Mouse (Mus musculus) heart, embryonic 16.5 days (tissue): Measurements from ENCODE around the gene H2-Aa. TPM values are rescaled to one million over a fixed set of nuclear protein-coding genes. Genes with fewer than 3 reads are reported as not detected.
A peak's percentile ranks its signal among the peaks of the same experiment; 100 is the strongest.
"Not testable (repeated sequence)": the region's sequence is repeated elsewhere in the genome, so short reads cannot be mapped to it uniquely, and the experiment has no call there.

Experiments used
- ATAC-seq: fragments of 200-750 bp; cut with Nextera tagmentation; replicated peaks from 2 replicates; pipeline ENCODE4 v1.8.0; 2017; ENCODE audit warnings: moderate number of reproducible peaks; ENCODE audit not compliant: insufficient read depth, low FRiP score; ENCODE audit errors: extremely low read depth
- H3K27ac ChIP-seq: fragments of 300-500 bp; sonication (generic); 2 replicates; pipeline ENCODE4 v1.5.1; 2014; ENCODE audit warnings: mild to moderate bottlenecking, low read length, control low read depth, moderate library complexity
- H3K27me3 ChIP-seq: fragments of 300-500 bp; sonication (generic); 2 replicates; pipeline ENCODE4 v1.6.1; 2014; ENCODE audit warnings: low read length, mixed read lengths; ENCODE audit not compliant: control insufficient read depth, insufficient read depth
- H3K36me3 ChIP-seq: fragments of 300-500 bp; sonication (generic); 2 replicates; pipeline ENCODE4 v1.6.1; 2014; ENCODE audit not compliant: control insufficient read depth, insufficient read depth
- H3K4me1 ChIP-seq: fragments of 300-500 bp; sonication (generic); 2 replicates; pipeline ENCODE4 v1.6.1; 2014; ENCODE audit warnings: low read length, mixed read lengths; ENCODE audit not compliant: control insufficient read depth, insufficient read depth
- H3K4me2 ChIP-seq: fragments of 300-500 bp; sonication (generic); 2 replicates; pipeline ENCODE4 v1.6.1; 2014; ENCODE audit warnings: low read depth, mild to moderate bottlenecking, control low read depth, low read length
- H3K4me3 ChIP-seq: fragments of 300-500 bp; sonication (generic); 2 replicates; pipeline ENCODE4 v1.5.1; 2014; ENCODE audit warnings: mild to moderate bottlenecking, control low read depth, low read length
- H3K9ac ChIP-seq: fragments of 300-500 bp; sonication (generic); 2 replicates; pipeline ENCODE4 v1.6.1; 2014; ENCODE audit warnings: low read length, control low read depth
- H3K9me3 ChIP-seq: fragments of 300-500 bp; sonication (generic); replicated peaks from 2 replicates; pipeline ENCODE4 v1.6.1; 2016; ENCODE audit warnings: low read length; ENCODE audit not compliant: control insufficient read depth
- WGBS: fragments of 180-500 bp; shearing (Covaris S2); extraction: QIAGEN DNeasy Blood & Tissue Kit; methylation state at CpG from one replicate; pipeline ENCODE4 v1.1.7; 2014; 5-methylcytosine and 5-hydroxymethylcytosine counted together
- polyA plus RNA-seq: library from polyadenylated mRNA; unstranded; fragments of >200 nt; fragmentation: Nextera tagmentation; extraction: Ambion mirVana; gene quantifications from 2 replicates; pipeline ENCODE4 v1.2.1, GENCODE M21; 2015

The H2-Aa gene
- polyA plus RNA-seq, 1 experiment from 2014 or later: 72.7 TPM

GRCm38 (mm10) chr17:34312185-34312584 lies 24.6 kb upstream of the H2-Aa start:
- ATAC-seq: no peak

GRCm38 (mm10) chr17:34310526-34310925 lies 22.9 kb upstream of the H2-Aa start:
- H3K4me2 ChIP-seq, H3K27me3 ChIP-seq, H3K9ac ChIP-seq, ATAC-seq, H3K27ac ChIP-seq, H3K4me1 ChIP-seq, H3K36me3 ChIP-seq, H3K9me3 ChIP-seq, H3K4me3 ChIP-seq: not testable (repeated sequence)
- WGBS: 53% methylated on average over 3 of the region's 3 CpGs

More at GRCm38 (mm10) chr17:34312185-34312584, 24.6 kb upstream of the H2-Aa start:
- no peaks in the 10 kb centered on the region for H3K27me3 ChIP-seq
- no peaks in the 10 kb centered on the region for H3K36me3 ChIP-seq
- no peaks in the 10 kb centered on the region for H3K4me1 ChIP-seq
- 68% methylated on average over 1 of the region's 1 CpGs for WGBS
- H3K27ac ChIP-seq: no peak overlapping the region
- H3K4me2 ChIP-seq: no peak overlapping the region
- no peak overlapping the region for H3K9ac ChIP-seq
- no peaks in the 10 kb centered on the region for H3K9me3 ChIP-seq
- H3K4me3 ChIP-seq: no peak overlapping the region

GRCm38 (mm10) chr17:34309683-34310385 lies 22.2 kb upstream of the H2-Aa start:
- peak overlapping the region; percentile 77 for H3K9ac ChIP-seq
- H3K27me3 ChIP-seq: no peaks in the 10 kb centered on the region
- no peaks in the 10 kb centered on the region for H3K36me3 ChIP-seq
- H3K4me3 ChIP-seq: peak overlapping the region; percentile 67
- ATAC-seq: peak; percentile 82
- H3K27ac ChIP-seq: peak overlapping the region; percentile 58; the same call in 1 of the 2 replicates
- H3K4me2 ChIP-seq: peak overlapping the region; percentile 72
- no peaks in the 10 kb centered on the region for H3K4me1 ChIP-seq
- WGBS: 23% methylated on average over 38 of the region's 38 CpGs
- H3K9me3 ChIP-seq: no peaks in the 10 kb centered on the region

- ATAC-seq: no peak
- Histone ChIP-seq H3K4me2 (peak overlapping the region; percentile 72), H3K4me3 (peak overlapping the region; percentile 67), H3K27ac (peak overlapping the region; percentile 58; the same call in 1 of the 2 replicates), H3K9me3 (no peaks in the 10 kb centered on the region), H3K9ac (peak overlapping the region; percentile 77), H3K4me1 (no peaks in the 10 kb centered on the region), H3K27me3 (no peaks in the 10 kb centered on the region), H3K36me3 (no peaks in the 10 kb centered on the region)
- 31% methylated on average over 10 of the region's 10 CpGs for WGBS
Measured at GRCm38 (mm10) chr17:34309225-34309624, 21.6 kb upstream of the H2-Aa start.

- H3K9ac ChIP-seq: no peak overlapping the region
- H3K36me3 ChIP-seq: no peaks in the 10 kb centered on the region
- 80% methylated on average over 4 of the region's 4 CpGs for WGBS
- H3K4me2 ChIP-seq: no peak overlapping the region
- H3K4me3 ChIP-seq: no peak overlapping the region
- no peaks in the 10 kb centered on the region for H3K4me1 ChIP-seq
- no peak overlapping the region for H3K27ac ChIP-seq
- H3K9me3 ChIP-seq: no peaks in the 10 kb centered on the region
- ATAC-seq: no peak
- H3K27me3 ChIP-seq: no peaks in the 10 kb centered on the region
Measured at GRCm38 (mm10) chr17:34308161-34308560, 20.5 kb upstream of the H2-Aa start.

GRCm38 (mm10) chr17:34307216-34307615 lies 19.6 kb upstream of the H2-Aa start:
- Histone ChIP-seq H3K4me1 (no peaks in the 10 kb centered on the region), H3K27me3 (no peaks in the 10 kb centered on the region), H3K4me3 (no peak overlapping the region), H3K4me2 (no peak overlapping the region), H3K9me3 (no peaks in the 10 kb centered on the region), H3K27ac (no peak overlapping the region), H3K9ac (no peak overlapping the region), H3K36me3 (no peaks in the 10 kb centered on the region)
- ATAC-seq: no peak

- Histone ChIP-seq H3K4me3 (no peak overlapping the region), H3K4me2 (no peak overlapping the region), H3K9ac (no peak overlapping the region), H3K9me3 (no peaks in the 10 kb centered on the region), H3K27ac (no peak overlapping the region), H3K36me3 (no peaks in the 10 kb centered on the region), H3K4me1 (no peaks in the 10 kb centered on the region), H3K27me3 (no peaks in the 10 kb centered on the region)
- no peak for ATAC-seq
- 69% methylated on average over 2 of the region's 2 CpGs for WGBS
Measured at GRCm38 (mm10) chr17:34306407-34306806, 18.8 kb upstream of the H2-Aa start.

- no peak within 1 kb of the TSS for H3K4me3 ChIP-seq
- no peaks in the 10 kb centered on the region for H3K36me3 ChIP-seq
- no peaks in the 10 kb centered on the region for H3K9me3 ChIP-seq
- H3K27ac ChIP-seq: no peak within 1 kb of the TSS
- H3K4me2 ChIP-seq: no peak within 1 kb of the TSS
- no peaks in the 10 kb centered on the region for H3K27me3 ChIP-seq
- ATAC-seq: peak; percentile 77
- H3K4me1 ChIP-seq: no peaks in the 10 kb centered on the region
- no peak within 1 kb of the TSS for H3K9ac ChIP-seq
Measured at GRCm38 (mm10) chr17:34305380-34306030, 17.9 kb upstream of the H2-Aa start, which contains the start of gene H2-Eb1. Gene H2-Eb1, plus strand, starts transcription at chr17:34305867.

GRCm38 (mm10) chr17:34304751-34305150 lies 17.1 kb upstream of the H2-Aa start:
- Histone ChIP-seq H3K9me3 (no peaks in the 10 kb centered on the region), H3K27me3 (no peaks in the 10 kb centered on the region), H3K4me2 (no peak overlapping the region), H3K4me1 (no peaks in the 10 kb centered on the region), H3K9ac (no peak overlapping the region), H3K36me3 (no peaks in the 10 kb centered on the region), H3K27ac (no peak overlapping the region), H3K4me3 (no peak overlapping the region)
- ATAC-seq: peak; percentile 38; the same call in 1 of the 2 replicates
- WGBS: 22% methylated on average over 4 of the region's 4 CpGs
